Mouse (Mus musculus): ENCODE measurements around the gene Lifr.

DNA sequence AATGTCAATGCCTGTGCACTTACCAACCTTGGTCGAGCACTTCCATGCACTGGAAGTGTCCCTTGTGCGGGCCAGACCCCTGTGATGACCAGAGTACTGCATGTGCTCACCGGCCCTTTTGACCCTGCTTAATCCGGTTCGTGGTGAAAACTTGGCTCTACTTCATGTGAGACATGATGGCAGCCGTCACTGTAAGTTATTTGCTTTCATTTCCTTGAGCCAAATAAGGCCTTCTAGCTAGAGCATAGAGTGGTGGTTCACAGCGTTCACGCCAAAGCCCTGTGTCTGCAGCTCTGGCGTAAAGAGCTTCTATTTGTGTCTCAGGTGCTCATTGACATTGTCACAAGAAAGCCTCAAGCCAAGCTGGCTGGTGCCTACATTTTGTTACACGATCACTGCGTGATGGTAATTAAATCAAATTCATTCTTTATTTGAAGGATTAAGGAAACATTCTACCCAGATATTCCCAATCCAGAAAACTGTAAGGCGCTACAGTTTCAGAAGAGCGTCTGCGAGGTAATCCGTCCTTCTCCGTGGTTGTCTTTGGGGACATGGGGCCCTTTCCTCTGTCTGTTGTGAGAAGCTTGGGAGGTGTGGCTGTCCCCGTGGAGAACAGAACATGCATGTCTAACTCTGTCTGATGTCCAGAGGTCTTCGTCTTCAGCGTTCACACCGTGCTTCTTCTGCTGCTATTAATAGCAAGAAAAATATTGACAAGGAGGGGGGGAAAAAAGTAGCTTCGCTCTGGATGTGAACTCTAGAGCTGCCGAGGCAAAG lies 99.5 kb downstream of the Lifr start:
- TF ChIP-seq CTCF (IDR thresholded peaks at IDR 0.05) = no peak
- TF ChIP-seq POLR2A (IDR thresholded peaks at IDR 0.05; ENCODE audit: insufficient read depth, low read depth, low read length) = no peak
- TF ChIP-seq EP300 (IDR thresholded peaks at IDR 0.05; ENCODE audit: insufficient read depth, low read depth, low read length) = peak; percentile 83

All from heart, adult 2 months (tissue).